Comparison of ENCODE assay signal across 23 mouse cellular contexts in genomic region chr13:112381476-112381875, GRCm38 (mm10).
A peak's percentile ranks its signal among the peaks of the same experiment; 100 is the strongest.
DNase-seq lines count a peak whose midpoint lies in the region; ATAC-seq and TF ChIP-seq lines count a peak whose summit lies in the region.
"Had no signal": no experiment of that assay in that cellular context is flagged by ENCODE, and none has a peak within 500 bp of the region (broad histone marks: within the 10 kb centered on the region; RNA-seq: fewer than 3 reads in every experiment).

No protein-coding gene starts in this region.

- TF ChIP-seq EP300 in stomach, postnatal 0 days (optimal IDR thresholded peaks at IDR 0.05): no peak

- H3K4me2 ChIP-seq in embryonic facial prominence, embryonic 13.5 days: no peak overlapping the region
- H3K4me2 ChIP-seq in stomach, postnatal 0 days (replicated peaks; ENCODE audit: low read depth): no peak overlapping the region
- H3K4me2 ChIP-seq in forebrain, embryonic 12.5 days: no peak overlapping the region
- H3K4me2 ChIP-seq: embryonic facial prominence, embryonic 12.5 days had no signal

- DNase-seq in embryonic facial prominence, embryonic 10.5 days (ENCODE audit: low spot score): no peak
- DNase-seq in ES-CJ7 (ENCODE audit: low read depth, low spot score): peak; percentile 45
- DNase-seq in ZHBTc4 (ENCODE audit: low read depth, low spot score): peak; percentile 66
- DNase-seq in stomach, postnatal 0 days (ENCODE audit: low spot score): no peak
- DNase-seq in layer of hippocampus, adult 2 months (ENCODE audit: low spot score in 2 of 2): no peak
- DNase-seq: adrenal gland, adult 2 months; adrenal gland, postnatal 10 days; adrenal gland, postnatal 25 days; B cell, adult 2 months; cerebellum, adult 11 months; cerebellum, adult 18-20 months; cerebellum, adult 8-10 months; cerebellum, adult 9-11 months; cerebellum, postnatal 14 days; cerebellum, postnatal 36 days; embryo, embryonic 11 days had no signal

- no peak overlapping the region for H3K4me3 ChIP-seq in embryonic facial prominence, embryonic 13.5 days
- no peak overlapping the region for H3K4me3 ChIP-seq in embryonic facial prominence, embryonic 10.5 days
- no peak overlapping the region for H3K4me3 ChIP-seq in stomach, postnatal 0 days (ENCODE audit: low read depth, low read length)
- no peak overlapping the region for H3K4me3 ChIP-seq in layer of hippocampus, adult 2 months
- H3K4me3 ChIP-seq in forebrain, embryonic 12.5 days (replicated peaks): no peak overlapping the region
- H3K4me3 ChIP-seq: embryonic facial prominence, embryonic 12.5 days had no signal

- no peaks in the 10 kb centered on the region for H3K27me3 ChIP-seq in embryonic facial prominence, embryonic 13.5 days
- H3K27me3 ChIP-seq in embryonic facial prominence, embryonic 10.5 days (replicated peaks; ENCODE audit: low read depth, poor library complexity, severe bottlenecking): no peaks in the 10 kb centered on the region
- H3K27me3 ChIP-seq in stomach, postnatal 0 days (ENCODE audit: control insufficient read depth, insufficient read depth, low read length): no peaks in the 10 kb centered on the region
- no peaks in the 10 kb centered on the region for H3K27me3 ChIP-seq in forebrain, embryonic 12.5 days
- H3K27me3 ChIP-seq: CH12.LX; embryonic facial prominence, embryonic 12.5 days had no signal

- no peaks in the 10 kb centered on the region for H3K36me3 ChIP-seq in embryonic facial prominence, embryonic 13.5 days
- no peaks in the 10 kb centered on the region for H3K36me3 ChIP-seq in embryonic facial prominence, embryonic 10.5 days (replicated peaks)
- no peaks in the 10 kb centered on the region for H3K36me3 ChIP-seq in stomach, postnatal 0 days (ENCODE audit: control insufficient read depth, insufficient read depth, low read length)
- H3K36me3 ChIP-seq in forebrain, embryonic 12.5 days (replicated peaks): no peaks in the 10 kb centered on the region
- H3K36me3 ChIP-seq: embryonic facial prominence, embryonic 12.5 days had no signal

- no peak for ATAC-seq in embryonic facial prominence, embryonic 13.5 days (ENCODE audit: insufficient number of reproducible peaks, insufficient read depth, low FRiP score, low TSS enrichment, low read depth)
- no peak for ATAC-seq in stomach, postnatal 0 days (ENCODE audit: low FRiP score, low TSS enrichment)
- ATAC-seq in forebrain, embryonic 12.5 days (ENCODE audit: low FRiP score): no peak
- ATAC-seq: CD4-positive, CD25-positive, alpha-beta regulatory T cell, adult 4 months; forebrain, embryonic 14.5 days; forebrain, embryonic 16.5 days had no signal

- H3K27ac ChIP-seq in embryonic facial prominence, embryonic 13.5 days: 0 out of 2 replicates have a peak overlapping the region, but pooled peaks have one; percentile 85
- H3K27ac ChIP-seq in embryonic facial prominence, embryonic 10.5 days (replicated peaks): no peak overlapping the region
- 0 out of 2 replicates have a peak overlapping the region, but pooled peaks have one; percentile 35 for H3K27ac ChIP-seq in stomach, postnatal 0 days (replicated peaks)
- no peak overlapping the region for H3K27ac ChIP-seq in layer of hippocampus, adult 2 months
- H3K27ac ChIP-seq in forebrain, embryonic 12.5 days: no peak overlapping the region

- 60% methylated on average over 2 of the region's 2 CpGs for WGBS in embryonic facial prominence, embryonic 13.5 days
- 57% methylated on average over 2 of the region's 2 CpGs for WGBS in embryonic facial prominence, embryonic 10.5 days
- WGBS in stomach, postnatal 0 days: 36% methylated on average over 2 of the region's 2 CpGs
- WGBS in forebrain, embryonic 12.5 days: 75% methylated on average over 2 of the region's 2 CpGs

- H3K9ac ChIP-seq in embryonic facial prominence, embryonic 13.5 days: no peak overlapping the region
- no peak overlapping the region for H3K9ac ChIP-seq in stomach, postnatal 0 days (ENCODE audit: low read length)
- no peak overlapping the region for H3K9ac ChIP-seq in forebrain, embryonic 12.5 days
- H3K9ac ChIP-seq: embryonic facial prominence, embryonic 12.5 days had no signal

- TF ChIP-seq CTCF in stomach, postnatal 0 days (IDR thresholded peaks at IDR 0.05; ENCODE audit: low read depth): no peak
- TF ChIP-seq CTCF in layer of hippocampus, adult 2 months (conservative IDR thresholded peaks at IDR 0.05): no peak

- peaks cover 23% of the 10 kb centered on the region for H3K4me1 ChIP-seq in embryonic facial prominence, embryonic 13.5 days
- H3K4me1 ChIP-seq in embryonic facial prominence, embryonic 10.5 days: peaks cover 17% of the 10 kb centered on the region
- H3K4me1 ChIP-seq in stomach, postnatal 0 days (replicated peaks; ENCODE audit: control insufficient read depth, insufficient read depth): 0 out of 2 replicates have a peak, but pooled peaks cover 2% of the 10 kb centered on the region
- H3K4me1 ChIP-seq in forebrain, embryonic 12.5 days: no peaks in the 10 kb centered on the region

- H3K9me3 ChIP-seq in embryonic facial prominence, embryonic 13.5 days: no peaks in the 10 kb centered on the region
- no peaks in the 10 kb centered on the region for H3K9me3 ChIP-seq in embryonic facial prominence, embryonic 10.5 days
- H3K9me3 ChIP-seq in stomach, postnatal 0 days (ENCODE audit: control insufficient read depth, low read length): no peaks in the 10 kb centered on the region
- no peaks in the 10 kb centered on the region for H3K9me3 ChIP-seq in forebrain, embryonic 12.5 days
- H3K9me3 ChIP-seq: embryonic facial prominence, embryonic 12.5 days had no signal

Comparison
In these comparisons a context has a peak if more than half of its experiments do, and no peak if none do; other contexts are left out.
1. H3K27ac ChIP-seq: peak in embryonic facial prominence, embryonic 13.5 days (single experiment) and stomach, postnatal 0 days (single experiment); none in embryonic facial prominence, embryonic 10.5 days (single experiment), layer of hippocampus, adult 2 months (single experiment) and forebrain, embryonic 12.5 days (single experiment).
2. DNase-seq: peak in ES-CJ7 (single experiment) and ZHBTc4 (single experiment); none in embryonic facial prominence, embryonic 10.5 days (single experiment), stomach, postnatal 0 days (single experiment) and layer of hippocampus, adult 2 months (0 of 2).